In genomic region chr6:127625135-127625534, GRCm38 (mm10) we compare ENCODE assay signal across 9 mouse cellular contexts.
DNase-seq lines count a peak whose midpoint lies in the region; ATAC-seq lines count a peak whose summit lies in the region.
"Had no signal": no experiment of that assay in that cellular context is flagged by ENCODE, and none has a peak within 500 bp of the region (broad histone marks: within the 10 kb centered on the region; RNA-seq: fewer than 3 reads in every experiment).

No protein-coding gene starts in this region.

- H3K27me3 ChIP-seq in heart, embryonic 11.5 days (ENCODE audit: control insufficient read depth, insufficient read depth, low read length) = no peaks in the 10 kb centered on the region; the same call in 1 of the 2 replicates
- H3K27me3 ChIP-seq in hindbrain, embryonic 13.5 days = no peaks in the 10 kb centered on the region
- H3K27me3 ChIP-seq: lung, embryonic 15.5 days had no signal

- H3K4me1 ChIP-seq in heart, embryonic 11.5 days (ENCODE audit: control insufficient read depth, insufficient read depth, low read length) = peaks cover 9% of the 10 kb centered on the region; the same call in 1 of the 2 replicates
- H3K4me1 ChIP-seq in hindbrain, embryonic 13.5 days (replicated peaks) = peaks cover 14% of the 10 kb centered on the region

- 31% methylated on average over 5 of the region's 5 CpGs for WGBS in heart, embryonic 11.5 days (ENCODE audit: insufficient replicate concordance)
- 38% methylated on average over 5 of the region's 5 CpGs for WGBS in hindbrain, embryonic 13.5 days

- no peak overlapping the region for H3K4me3 ChIP-seq in heart, embryonic 11.5 days (ENCODE audit: low read depth, low read length)
- no peak overlapping the region for H3K4me3 ChIP-seq in hindbrain, embryonic 13.5 days
- H3K4me3 ChIP-seq: lung, embryonic 15.5 days had no signal

- DNase-seq in heart, adult 18-20 months = peak; percentile 42 to 80
- peak; percentile 73 for DNase-seq in adrenal gland, postnatal 14 days
- DNase-seq in embryo, embryonic 9.5 days (ENCODE audit: extremely low spot score) = peak; percentile 34
- peak; percentile 45 to 52 for DNase-seq in layer of hippocampus, postnatal 36 days
- peak; percentile 45 to 65 for DNase-seq in lung, postnatal 4 days
- DNase-seq in spleen, postnatal 10 days (ENCODE audit: low spot score in 2 of 2) = peak; percentile 48 to 69

- H3K9ac ChIP-seq in heart, embryonic 11.5 days (ENCODE audit: low read depth, low read length) = no peak overlapping the region
- no peak overlapping the region for H3K9ac ChIP-seq in hindbrain, embryonic 13.5 days
- H3K9ac ChIP-seq: lung, embryonic 15.5 days had no signal

- H3K36me3 ChIP-seq in heart, embryonic 11.5 days (ENCODE audit: control insufficient read depth, insufficient read depth, low read length) = no peaks in the 10 kb centered on the region
- no peaks in the 10 kb centered on the region for H3K36me3 ChIP-seq in hindbrain, embryonic 13.5 days
- H3K36me3 ChIP-seq: lung, embryonic 15.5 days had no signal

- ATAC-seq in heart, embryonic 11.5 days (replicated peaks; ENCODE audit: insufficient number of reproducible peaks, low FRiP score, low TSS enrichment) = no peak
- ATAC-seq in hindbrain, embryonic 13.5 days (ENCODE audit: low FRiP score) = 0 out of 2 replicates have a peak, but pooled peaks have one; percentile 13

- H3K27ac ChIP-seq in heart, embryonic 11.5 days (ENCODE audit: low read depth, low read length) = no peak overlapping the region
- no peak overlapping the region for H3K27ac ChIP-seq in hindbrain, embryonic 13.5 days
- H3K27ac ChIP-seq: lung, embryonic 15.5 days had no signal

- no peak overlapping the region for H3K4me2 ChIP-seq in heart, embryonic 11.5 days
- no peak overlapping the region for H3K4me2 ChIP-seq in hindbrain, embryonic 13.5 days
- H3K4me2 ChIP-seq: lung, embryonic 15.5 days had no signal

- H3K9me3 ChIP-seq in heart, embryonic 11.5 days (replicated peaks; ENCODE audit: control insufficient read depth, low read length) = no peaks in the 10 kb centered on the region
- no peaks in the 10 kb centered on the region for H3K9me3 ChIP-seq in hindbrain, embryonic 13.5 days
- H3K9me3 ChIP-seq: lung, embryonic 15.5 days had no signal
